Mouse (Mus musculus): ENCODE results near the gene Hemk1. TPM values are rescaled to one million over a fixed set of nuclear protein-coding genes. Genes with fewer than 3 reads are reported as not detected.
A peak's percentile ranks its signal among the peaks of the same experiment; 100 is the strongest.
"Not testable (repeated sequence)": the region's sequence is repeated elsewhere in the genome, so short reads cannot be mapped to it uniquely, and the experiment has no call there.

The Hemk1 gene
- polyA plus RNA-seq, 1 experiment, result 25.5 TPM

- WGBS, result 32% methylated on average over 12 of the region's 12 CpGs
- no peaks in the 10 kb centered on the region for H3K36me3 ChIP-seq (ENCODE audit: control insufficient read depth, insufficient read depth, low read length)
- H3K4me1 ChIP-seq (replicated peaks; ENCODE audit: control insufficient read depth, insufficient read depth, low read length), result peaks cover 17% of the 10 kb centered on the region
- no peak for DNase-seq
- H3K4me3 ChIP-seq (ENCODE audit: control insufficient read depth, insufficient read depth, low read length), result no peak overlapping the region
- no peak for TF ChIP-seq POLR2A (IDR thresholded peaks at IDR 0.05; ENCODE audit: control insufficient read depth, extremely low read depth, insufficient read depth, low read length, poor library complexity)
- no peak for TF ChIP-seq CTCF (IDR thresholded peaks at IDR 0.05; ENCODE audit: borderline replicate concordance, control insufficient read depth, extremely low read depth, insufficient read depth, low read length, poor library complexity)
- no peak overlapping the region; the same call in 1 of the 2 replicates for H3K27ac ChIP-seq (ENCODE audit: control insufficient read depth, insufficient read depth, low read length)
- H3K27me3 ChIP-seq (ENCODE audit: control insufficient read depth, insufficient read depth, low read length), result no peaks in the 10 kb centered on the region
Observed at GRCm38 (mm10) chr9:107307886-107308285, 30.3 kb downstream of the Hemk1 start.

GRCm38 (mm10) chr9:107307099-107307872 lies 30.9 kb downstream of the Hemk1 start:
- no peak for DNase-seq
- Histone ChIP-seq H3K4me3 (ENCODE audit: control insufficient read depth, insufficient read depth, low read length) (no peak overlapping the region), H3K27ac (ENCODE audit: control insufficient read depth, insufficient read depth, low read length) (no peak overlapping the region), H3K27me3 (ENCODE audit: control insufficient read depth, insufficient read depth, low read length) (no peaks in the 10 kb centered on the region), H3K36me3 (ENCODE audit: control insufficient read depth, insufficient read depth, low read length) (no peaks in the 10 kb centered on the region), H3K4me1 (replicated peaks; ENCODE audit: control insufficient read depth, insufficient read depth, low read length) (peaks cover 12% of the 10 kb centered on the region; the same call in 1 of the 2 replicates)
- TF ChIP-seq POLR2A (IDR thresholded peaks at IDR 0.05; ENCODE audit: control insufficient read depth, extremely low read depth, insufficient read depth, low read length, poor library complexity), result peak; percentile 22; the same call in 1 of the 2 replicates
- no peak for TF ChIP-seq CTCF (IDR thresholded peaks at IDR 0.05; ENCODE audit: borderline replicate concordance, control insufficient read depth, extremely low read depth, insufficient read depth, low read length, poor library complexity)
- WGBS, result 65% methylated on average over 11 of the region's 11 CpGs

- not testable (repeated sequence) for H3K4me3 ChIP-seq (ENCODE audit: control insufficient read depth, insufficient read depth, low read length); DNase-seq; H3K27ac ChIP-seq (ENCODE audit: control insufficient read depth, insufficient read depth, low read length); H3K27me3 ChIP-seq (ENCODE audit: control insufficient read depth, insufficient read depth, low read length); H3K36me3 ChIP-seq (ENCODE audit: control insufficient read depth, insufficient read depth, low read length)
- 97% methylated on average over 1 of the region's 1 CpGs for WGBS
- H3K4me1 ChIP-seq (replicated peaks; ENCODE audit: control insufficient read depth, insufficient read depth, low read length), result peaks cover 12% of the 10 kb centered on the region; the same call in 1 of the 2 replicates
Observed at GRCm38 (mm10) chr9:107306673-107307072, 31.5 kb downstream of the Hemk1 start.

- TF ChIP-seq CTCF (IDR thresholded peaks at IDR 0.05; ENCODE audit: borderline replicate concordance, control insufficient read depth, extremely low read depth, insufficient read depth, low read length, poor library complexity) (no peak), POLR2A (IDR thresholded peaks at IDR 0.05; ENCODE audit: control insufficient read depth, extremely low read depth, insufficient read depth, low read length, poor library complexity) (no peak)
- H3K27ac ChIP-seq (ENCODE audit: control insufficient read depth, insufficient read depth, low read length), result no peak overlapping the region
- DNase-seq, result no peak
- H3K36me3 ChIP-seq (ENCODE audit: control insufficient read depth, insufficient read depth, low read length), result no peaks in the 10 kb centered on the region
- no peak overlapping the region for H3K4me3 ChIP-seq (ENCODE audit: control insufficient read depth, insufficient read depth, low read length)
- H3K4me1 ChIP-seq (replicated peaks; ENCODE audit: control insufficient read depth, insufficient read depth, low read length), result peaks cover 12% of the 10 kb centered on the region; the same call in 1 of the 2 replicates
- H3K27me3 ChIP-seq (ENCODE audit: control insufficient read depth, insufficient read depth, low read length), result no peaks in the 10 kb centered on the region
- WGBS, result 54% methylated on average over 13 of the region's 13 CpGs
Observed at GRCm38 (mm10) chr9:107305601-107306542, 32.3 kb downstream of the Hemk1 start.

- WGBS, result 91% methylated on average over 4 of the region's 4 CpGs
- no peaks in the 10 kb centered on the region for H3K36me3 ChIP-seq (ENCODE audit: control insufficient read depth, insufficient read depth, low read length)
- H3K27me3 ChIP-seq (ENCODE audit: control insufficient read depth, insufficient read depth, low read length), result no peaks in the 10 kb centered on the region
- H3K4me1 ChIP-seq (replicated peaks; ENCODE audit: control insufficient read depth, insufficient read depth, low read length), result peaks cover 12% of the 10 kb centered on the region; the same call in 1 of the 2 replicates
- no peak overlapping the region for H3K4me3 ChIP-seq (ENCODE audit: control insufficient read depth, insufficient read depth, low read length)
- TF ChIP-seq CTCF (IDR thresholded peaks at IDR 0.05; ENCODE audit: borderline replicate concordance, control insufficient read depth, extremely low read depth, insufficient read depth, low read length, poor library complexity), result no peak
- TF ChIP-seq POLR2A (IDR thresholded peaks at IDR 0.05; ENCODE audit: control insufficient read depth, extremely low read depth, insufficient read depth, low read length, poor library complexity), result no peak
- no peak for DNase-seq
- H3K27ac ChIP-seq (ENCODE audit: control insufficient read depth, insufficient read depth, low read length), result no peak overlapping the region
Observed at GRCm38 (mm10) chr9:107305012-107305411, 33.1 kb downstream of the Hemk1 start.

GRCm38 (mm10) chr9:107304383-107304782 lies 33.8 kb downstream of the Hemk1 start:
- Histone ChIP-seq H3K4me3 (ENCODE audit: control insufficient read depth, insufficient read depth, low read length) (no peak overlapping the region), H3K36me3 (ENCODE audit: control insufficient read depth, insufficient read depth, low read length) (no peaks in the 10 kb centered on the region), H3K27me3 (ENCODE audit: control insufficient read depth, insufficient read depth, low read length) (no peaks in the 10 kb centered on the region), H3K4me1 (replicated peaks; ENCODE audit: control insufficient read depth, insufficient read depth, low read length) (peaks cover 12% of the 10 kb centered on the region; the same call in 1 of the 2 replicates), H3K27ac (ENCODE audit: control insufficient read depth, insufficient read depth, low read length) (no peak overlapping the region)
- no peak for DNase-seq
- WGBS, result 94% methylated on average over 3 of the region's 3 CpGs
- no peak for TF ChIP-seq POLR2A (IDR thresholded peaks at IDR 0.05; ENCODE audit: control insufficient read depth, extremely low read depth, insufficient read depth, low read length, poor library complexity)
- no peak for TF ChIP-seq CTCF (IDR thresholded peaks at IDR 0.05; ENCODE audit: borderline replicate concordance, control insufficient read depth, extremely low read depth, insufficient read depth, low read length, poor library complexity)

Data from thymus, adult 2 months (tissue).